Mouse (Mus musculus) neural tube, embryonic 13.5 days (tissue): ENCODE measurements around the gene Smpd3. TPM values are rescaled to one million over a fixed set of nuclear protein-coding genes. Genes with fewer than 3 reads are reported as not detected.

ENCODE experiments used
- polyA plus RNA-seq: library from polyadenylated mRNA; unstranded; fragments of >200 nt; fragmentation: Nextera tagmentation; extraction: Ambion mirVana; gene quantifications from 2 replicates; pipeline ENCODE4 v1.2.1, GENCODE M21; 2015

The Smpd3 gene
- polyA plus RNA-seq, 1 experiment from 2014 or later, result 39.4 TPM

Other genes with a start within 250 kb of the Smpd3 start
- 0.34 and 1.3 TPM in 2 replicates for gene Esrp2, start 201.0 kb downstream of the Smpd3 start, polyA plus RNA-seq
- 18.1 and 18.8 TPM in 2 replicates for gene Pla2g15, start 187.6 kb downstream of the Smpd3 start, polyA plus RNA-seq
- gene Slc7a6, start 169.1 kb downstream of the Smpd3 start, polyA plus RNA-seq, result 67.3 and 72.5 TPM in 2 replicates
- gene Slc7a6os, start 127.1 kb downstream of the Smpd3 start, polyA plus RNA-seq, result 37.7 and 41.7 TPM in 2 replicates
- gene Prmt7, start 127.1 kb downstream of the Smpd3 start, polyA plus RNA-seq, result 54.2 and 58.5 TPM in 2 replicates
- 36.7 and 37.3 TPM in 2 replicates for gene Zfp90, start 77.3 kb upstream of the Smpd3 start, polyA plus RNA-seq
- gene 6030452D12Rik, start 162.5 kb upstream of the Smpd3 start, polyA plus RNA-seq, result not detected in 2 replicates
- gene Cdh3, start 172.9 kb upstream of the Smpd3 start, polyA plus RNA-seq, result 3.5 and 5.8 TPM in 2 replicates
- gene Gm10073, start 235.5 kb upstream of the Smpd3 start, polyA plus RNA-seq, result 9.1 and 19.1 TPM in 2 replicates